Comparison of ENCODE assay signal across 11 mouse cellular contexts in the genomic region with DNA sequence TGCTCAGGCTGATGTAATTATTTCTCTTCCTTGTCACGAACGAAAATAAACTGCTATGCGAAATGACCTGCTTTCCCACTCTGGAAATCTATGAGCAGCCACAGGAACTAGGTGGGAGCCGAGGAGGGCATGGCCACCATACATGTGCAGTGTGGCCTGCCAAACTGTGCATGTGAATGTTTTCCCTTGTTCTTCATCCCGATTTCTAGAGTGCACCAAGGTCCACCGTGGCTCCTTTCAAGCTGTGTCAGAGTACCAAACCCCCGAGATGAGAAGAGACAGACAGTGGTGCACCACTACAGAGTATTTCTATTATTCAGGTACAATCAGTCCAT. TPM values are rescaled to one million over a fixed set of nuclear protein-coding genes. Genes with fewer than 3 reads are reported as not detected.
DNase-seq lines count a peak whose midpoint lies in the region; ATAC-seq and TF ChIP-seq lines count a peak whose summit lies in the region.
"Had no signal": no experiment of that assay in that cellular context is flagged by ENCODE, and none has a peak within 500 bp of the region (broad histone marks: within the 10 kb centered on the region; RNA-seq: fewer than 3 reads in every experiment).

No protein-coding gene starts in this region.

- peaks cover 5 to 13% of the 10 kb centered on the region in 2 experiments for H3K4me1 ChIP-seq in heart, embryonic 14.5 days (ENCODE audit: control insufficient read depth in 2 of 2, insufficient read depth in 2 of 2, low read length in 2 of 2)
- H3K4me1 ChIP-seq in stomach, embryonic 15.5 days = no peaks in the 10 kb centered on the region
- H3K4me1 ChIP-seq in stomach, postnatal 0 days (replicated peaks; ENCODE audit: control insufficient read depth, insufficient read depth) = 0 out of 2 replicates have a peak, but pooled peaks cover 2% of the 10 kb centered on the region
- H3K4me1 ChIP-seq in hindbrain, embryonic 15.5 days (replicated peaks) = peaks cover 14% of the 10 kb centered on the region

- H3K9me3 ChIP-seq in heart, embryonic 14.5 days (ENCODE audit: control insufficient read depth, low read length) = no peaks in the 10 kb centered on the region
- no peaks in the 10 kb centered on the region for H3K9me3 ChIP-seq in stomach, embryonic 15.5 days
- no peaks in the 10 kb centered on the region for H3K9me3 ChIP-seq in stomach, postnatal 0 days (ENCODE audit: control insufficient read depth, low read length)
- no peaks in the 10 kb centered on the region for H3K9me3 ChIP-seq in hindbrain, embryonic 15.5 days

- no peak overlapping the region for H3K9ac ChIP-seq in heart, embryonic 14.5 days (ENCODE audit: low read length)
- H3K9ac ChIP-seq in stomach, embryonic 15.5 days = no peak overlapping the region
- no peak overlapping the region for H3K9ac ChIP-seq in stomach, postnatal 0 days (ENCODE audit: low read length)
- peak overlapping the region; percentile 68 for H3K9ac ChIP-seq in hindbrain, embryonic 15.5 days

- TF ChIP-seq EP300 in stomach, postnatal 0 days (optimal IDR thresholded peaks at IDR 0.05) = no peak

- no peak overlapping the region for H3K27ac ChIP-seq in heart, embryonic 14.5 days (replicated peaks in 1 of 2; ENCODE audit: control insufficient read depth in 1 of 2, insufficient read depth in 1 of 2, low read depth in 2 of 2, low read length in 2 of 2)
- no peak overlapping the region for H3K27ac ChIP-seq in stomach, embryonic 15.5 days
- no peak overlapping the region for H3K27ac ChIP-seq in stomach, postnatal 0 days (replicated peaks)
- peak overlapping the region; percentile 86 for H3K27ac ChIP-seq in hindbrain, embryonic 15.5 days (replicated peaks)

- H3K4me3 ChIP-seq in heart, embryonic 14.5 days (ENCODE audit: control insufficient read depth in 1 of 2, insufficient read depth in 1 of 2, low read depth in 1 of 2, low read length in 2 of 2) = no peak overlapping the region
- no peak overlapping the region for H3K4me3 ChIP-seq in stomach, embryonic 15.5 days (replicated peaks)
- no peak overlapping the region for H3K4me3 ChIP-seq in stomach, postnatal 0 days (ENCODE audit: low read depth, low read length)
- peak overlapping the region; percentile 56 for H3K4me3 ChIP-seq in hindbrain, embryonic 15.5 days

- peaks cover 11% of the 10 kb centered on the region for H3K27me3 ChIP-seq in heart, embryonic 14.5 days (ENCODE audit: control insufficient read depth, insufficient read depth, low read length)
- H3K27me3 ChIP-seq in stomach, embryonic 15.5 days (replicated peaks) = peaks cover 14% of the 10 kb centered on the region
- no peaks in the 10 kb centered on the region for H3K27me3 ChIP-seq in stomach, postnatal 0 days (ENCODE audit: control insufficient read depth, insufficient read depth, low read length)
- 0 out of 2 replicates have a peak, but pooled peaks cover 2% of the 10 kb centered on the region for H3K27me3 ChIP-seq in hindbrain, embryonic 15.5 days

- ATAC-seq in heart, embryonic 14.5 days (ENCODE audit: insufficient number of reproducible peaks, insufficient read depth, low FRiP score, low read depth) = no peak
- no peak for ATAC-seq in stomach, embryonic 15.5 days (ENCODE audit: insufficient read depth, low FRiP score, low read depth)
- no peak for ATAC-seq in stomach, postnatal 0 days (ENCODE audit: low FRiP score, low TSS enrichment)
- peak; percentile 66; the same call in 1 of the 2 replicates for ATAC-seq in hindbrain, embryonic 15.5 days (ENCODE audit: low FRiP score, low read depth)
- no peak for ATAC-seq in inflammation-experienced regulatory T-cells, adult 6 months

- TF ChIP-seq CTCF in stomach, postnatal 0 days (IDR thresholded peaks at IDR 0.05; ENCODE audit: low read depth) = no peak

- H3K36me3 ChIP-seq in heart, embryonic 14.5 days (ENCODE audit: control insufficient read depth, insufficient read depth, low read length) = no peaks in the 10 kb centered on the region
- no peaks in the 10 kb centered on the region for H3K36me3 ChIP-seq in stomach, embryonic 15.5 days
- no peaks in the 10 kb centered on the region for H3K36me3 ChIP-seq in stomach, postnatal 0 days (ENCODE audit: control insufficient read depth, insufficient read depth, low read length)
- no peaks in the 10 kb centered on the region for H3K36me3 ChIP-seq in hindbrain, embryonic 15.5 days

- WGBS in heart, embryonic 14.5 days = 20% methylated on average over 7 of the region's 7 CpGs
- WGBS in stomach, embryonic 15.5 days = 20% methylated on average over 7 of the region's 7 CpGs
- WGBS in stomach, postnatal 0 days = 25% methylated on average over 7 of the region's 7 CpGs
- WGBS in hindbrain, embryonic 15.5 days = 9% methylated on average over 7 of the region's 7 CpGs

- no peak for DNase-seq in heart, postnatal 4 days
- DNase-seq in stomach, postnatal 0 days (ENCODE audit: low spot score) = no peak
- no peak for DNase-seq in urinary bladder, postnatal 4 days (ENCODE audit: low spot score in 2 of 2)
- no peak for DNase-seq in testis, postnatal 10 days (ENCODE audit: low spot score)
- DNase-seq: spleen, adult 18-20 months had no signal

- peak overlapping the region; percentile 54 for H3K4me2 ChIP-seq in heart, embryonic 14.5 days (ENCODE audit: low read length)
- H3K4me2 ChIP-seq in stomach, embryonic 15.5 days = peak overlapping the region; percentile 41
- no peak overlapping the region for H3K4me2 ChIP-seq in stomach, postnatal 0 days (replicated peaks; ENCODE audit: low read depth)
- peak overlapping the region; percentile 73 for H3K4me2 ChIP-seq in hindbrain, embryonic 15.5 days

RNA-seq across cellular contexts. Expression of gene Cyp4x1, which starts 0.2 kb away (rescaled TPM):
- 0.04 TPM in 1 of 2 replicates, not detected in the other for polyA plus RNA-seq in heart, embryonic 14.5 days (2014; fragmentation: Nextera tagmentation; extraction: Ambion mirVana)
- not detected for total RNA-seq in heart, postnatal 4 days (2021)
- polyA plus RNA-seq in stomach, embryonic 15.5 days (2015; fragmentation: Nextera tagmentation; extraction: Ambion mirVana) = 0.41 and 0.45 TPM in 2 replicates
- 0.28 and 0.29 TPM in 2 replicates for polyA plus RNA-seq in stomach, postnatal 0 days (2015; fragmentation: Nextera tagmentation; extraction: Ambion mirVana)
- polyA plus RNA-seq in hindbrain, embryonic 15.5 days (2015; fragmentation: Nextera tagmentation; extraction: Ambion mirVana) = 10.6 and 11.5 TPM in 2 replicates
- polyA plus RNA-seq in inflammation-experienced regulatory T-cells, adult 6 months (2017; shearing (Covaris generic)) = under 1 TPM in 2 of 3 experiments, not detected in 1; 0.09 to 0.16 TPM
- total RNA-seq: CH12.LX; heart, adult 8-10 months had no signal

RNA-seq across cellular contexts. Expression of gene Pdzk1ip1, which starts 45.8 kb away (rescaled TPM):
- 1.9 and 4.1 TPM in 2 replicates for polyA plus RNA-seq in heart, embryonic 14.5 days (2014; fragmentation: Nextera tagmentation; extraction: Ambion mirVana)
- under 1 TPM; 0.72 to 0.93 TPM for total RNA-seq in heart, postnatal 4 days (2021)
- polyA plus RNA-seq in stomach, embryonic 15.5 days (2015; fragmentation: Nextera tagmentation; extraction: Ambion mirVana) = 82.4 and 96.6 TPM in 2 replicates
- 255 and 279 TPM in 2 replicates for polyA plus RNA-seq in stomach, postnatal 0 days (2015; fragmentation: Nextera tagmentation; extraction: Ambion mirVana)
- polyA plus RNA-seq in hindbrain, embryonic 15.5 days (2015; fragmentation: Nextera tagmentation; extraction: Ambion mirVana) = 2.7 and 3.7 TPM in 2 replicates
- 10 to 100 TPM in 2 of 3 experiments, 1 to 10 TPM in 1; 9.1 to 42.2 (median 33.9) TPM for polyA plus RNA-seq in inflammation-experienced regulatory T-cells, adult 6 months (2017; shearing (Covaris generic))
